Mouse (Mus musculus): ENCODE results near the gene Slc7a7.

GRCm38 (mm10) chr14:54383355-54383771 lies 34.2 kb downstream of the Slc7a7 start:
- TF ChIP-seq CTCF (IDR thresholded peaks at IDR 0.05 in 2 of 3, conservative IDR thresholded peaks at IDR 0.05 in 1 of 3; ENCODE audit: control insufficient read depth in 1 of 3, insufficient read depth in 1 of 3, low read depth in 2 of 3, low read length in 3 of 3, poor library complexity in 1 of 3, severe bottlenecking in 1 of 3) (no peak), NELFE (IDR thresholded peaks at IDR 0.05; ENCODE audit: low read depth, low read length) (no peak), E2F4 (IDR thresholded peaks at IDR 0.05; ENCODE audit: borderline replicate concordance, low read depth, low read length) (no peak), POLR2AphosphoS2 (IDR thresholded peaks at IDR 0.05; ENCODE audit: low read length) (no peak), MYB (IDR thresholded peaks at IDR 0.05; ENCODE audit: low read depth, low read length) (no peak), ZKSCAN1 (IDR thresholded peaks at IDR 0.05; ENCODE audit: low read depth, low read length) (no peak), USF1 (IDR thresholded peaks at IDR 0.05; ENCODE audit: low read depth, low read length) (no peak), TAL1 (IDR thresholded peaks at IDR 0.05; ENCODE audit: low read length) (no peak), POLR2A (IDR thresholded peaks at IDR 0.05; ENCODE audit: control insufficient read depth in 1 of 2, insufficient read depth in 1 of 2, low read depth in 1 of 2, low read length in 2 of 2, poor library complexity in 1 of 2) (no peak), MAFK (IDR thresholded peaks at IDR 0.05; ENCODE audit: borderline replicate concordance, low read depth, low read length) (no peak)
